Mouse (Mus musculus) liver, embryonic 14.5 days (tissue): ENCODE measurements around the gene Tmem33.

Experiments used
- CTCF ChIP-seq: IDR thresholded peaks from 2 replicates; pipeline ENCODE4 v1.5.1; 2016; ENCODE audit warnings: antibody characterized with exemption, low read depth, control low read depth
- EP300 ChIP-seq: IDR thresholded peaks from 2 replicates; pipeline ENCODE4 v1.6.1; 2016; ENCODE audit warnings: antibody characterized with exemption, low read depth

DNA sequence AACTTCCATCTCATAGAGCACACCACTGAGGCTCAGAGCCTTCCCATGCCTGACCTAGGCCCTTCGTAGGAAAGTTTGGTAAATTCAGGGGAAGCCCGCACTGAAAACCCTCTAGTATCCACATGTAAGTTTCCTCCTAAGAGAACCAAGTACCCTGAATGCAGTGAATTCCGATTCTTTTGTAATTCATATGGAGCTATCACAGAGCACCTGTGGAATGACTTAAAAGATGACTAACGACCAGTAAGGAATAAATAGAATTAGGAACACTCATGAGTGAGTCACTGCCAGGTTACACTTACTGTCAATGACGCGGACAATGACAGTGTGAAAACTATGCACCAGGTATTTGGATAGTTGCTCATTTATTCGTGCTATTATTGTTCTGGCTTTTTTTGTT lies 34.6 kb upstream of the Tmem33 start:
- no peak for TF ChIP-seq CTCF
- no peak for TF ChIP-seq EP300
